Mouse (Mus musculus) ES-E14 (cell line): ENCODE data around the gene Hspbp1.

ENCODE experiments used
- ZC3H11A ChIP-seq: IDR thresholded peaks from 2 replicates; pipeline ENCODE4 v1.6.1; 2012; ENCODE audit warnings: low read depth, mild to moderate bottlenecking, inconsistent platforms, low read length, borderline replicate concordance
- ZNF384 ChIP-seq: IDR thresholded peaks from 2 replicates; pipeline ENCODE4 v1.6.1; 2012; ENCODE audit warnings: low read depth, low read length, inconsistent platforms

GRCm38 (mm10) chr7:4613740-4614403 lies 71.0 kb downstream of the Hspbp1 start:
- no peak for TF ChIP-seq ZNF384
- TF ChIP-seq ZC3H11A: no peak
